Mouse (Mus musculus): ENCODE results near the gene Bhlhe41.

Gene Bhlhe41

DNA sequence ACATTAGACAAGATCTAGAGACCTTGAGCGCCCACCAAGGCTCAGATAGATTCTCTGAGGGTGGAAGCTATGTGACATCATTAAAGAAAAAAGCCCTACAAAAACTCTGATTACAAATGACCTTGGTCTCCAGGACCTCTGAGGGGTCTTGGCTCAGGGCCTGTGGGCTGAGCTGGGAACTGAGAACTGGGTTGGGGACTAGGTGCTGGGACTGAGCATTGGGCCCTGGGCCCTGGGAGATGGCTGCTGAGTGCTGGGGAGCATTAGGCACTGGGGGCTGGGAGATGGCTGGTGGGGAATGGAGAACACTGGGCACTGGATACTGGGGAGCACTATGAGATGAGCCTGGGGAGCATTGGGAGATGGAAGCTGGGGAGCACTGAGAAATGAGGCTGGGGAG lies 19.3 kb downstream of the Bhlhe41 start:
- DNase-seq (ENCODE audit: low spot score) = no peak

DNA sequence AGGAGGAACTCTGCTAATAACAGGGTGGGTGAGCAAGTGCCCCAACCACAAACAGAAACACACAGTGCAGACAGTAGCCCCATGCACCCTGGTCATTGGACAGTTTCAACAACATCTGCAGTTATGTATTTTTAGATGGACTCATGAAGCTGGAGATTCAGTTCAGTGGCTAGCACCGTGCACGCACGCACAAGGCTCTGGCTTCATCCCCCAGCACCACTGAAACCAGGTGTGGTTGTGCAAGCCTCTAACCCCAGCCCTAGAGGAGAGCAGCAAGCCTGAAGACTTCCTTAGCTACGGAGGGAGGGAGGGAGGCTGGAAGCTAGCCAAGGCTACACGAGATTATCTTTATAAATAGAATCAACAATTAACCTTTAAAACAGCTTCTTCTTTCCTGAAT lies 19.7 kb downstream of the Bhlhe41 start:
- no peak for DNase-seq (ENCODE audit: low spot score)

DNA sequence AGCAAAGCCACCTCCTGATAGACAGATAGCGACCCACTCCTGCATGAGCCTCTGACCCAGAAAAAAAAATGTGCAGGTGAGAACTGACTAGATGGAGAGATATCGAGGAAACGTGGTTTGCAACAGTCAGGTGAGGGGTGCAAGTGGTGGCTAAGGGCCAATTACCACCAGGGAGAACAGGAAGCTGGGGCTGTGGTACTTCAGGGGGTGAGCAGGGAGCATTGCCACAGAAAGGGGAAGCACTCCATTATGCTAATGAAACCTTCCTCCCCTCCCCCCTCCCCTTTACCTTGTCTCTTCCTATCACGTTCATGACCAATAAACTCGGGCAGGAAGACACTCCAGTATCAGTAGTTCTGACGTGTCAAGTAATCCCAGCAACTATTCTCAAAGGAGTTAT lies 30.0 kb downstream of the Bhlhe41 start:
- DNase-seq (ENCODE audit: low spot score) = no peak

DNA sequence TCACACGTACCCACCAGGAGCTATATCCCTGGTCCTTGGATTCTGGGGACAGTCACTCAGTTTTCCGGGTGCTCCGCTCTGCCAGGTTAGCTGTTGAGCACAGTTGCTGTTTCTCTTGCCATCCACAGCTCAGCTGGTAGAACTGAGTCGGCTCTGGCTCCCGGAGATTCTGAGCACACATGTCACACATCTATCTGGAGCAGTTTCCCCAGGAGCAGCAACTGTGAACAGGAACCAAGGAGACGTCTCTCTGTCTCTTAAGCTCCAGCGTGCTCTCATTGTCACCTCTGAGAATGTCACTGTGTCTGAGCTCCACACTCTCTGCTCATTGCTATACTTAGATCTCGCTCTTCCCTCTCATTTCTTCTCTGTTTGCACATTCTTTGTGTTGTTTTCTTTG lies 32.4 kb downstream of the Bhlhe41 start:
- DNase-seq (ENCODE audit: low spot score) = no peak

DNA sequence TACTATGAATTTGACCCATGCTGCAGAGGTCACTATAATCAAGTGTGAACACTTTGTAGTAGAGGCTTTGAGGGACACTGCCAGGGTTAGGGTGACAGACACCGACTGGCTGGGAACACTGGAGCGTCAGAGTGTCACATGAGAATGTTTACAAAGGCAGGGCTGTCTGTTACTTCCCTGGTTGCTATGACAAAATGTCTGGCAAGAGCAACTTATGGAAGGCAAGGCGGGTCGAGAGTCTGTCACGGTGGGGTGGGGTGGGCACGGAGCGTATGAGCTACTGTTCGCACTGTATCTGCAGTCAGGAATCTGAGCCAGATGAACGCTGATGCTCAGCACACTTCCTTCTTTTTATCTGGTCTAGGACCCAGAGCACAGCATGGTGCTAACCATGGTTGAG lies 34.7 kb downstream of the Bhlhe41 start:
- no peak for DNase-seq (ENCODE audit: low spot score)

DNA sequence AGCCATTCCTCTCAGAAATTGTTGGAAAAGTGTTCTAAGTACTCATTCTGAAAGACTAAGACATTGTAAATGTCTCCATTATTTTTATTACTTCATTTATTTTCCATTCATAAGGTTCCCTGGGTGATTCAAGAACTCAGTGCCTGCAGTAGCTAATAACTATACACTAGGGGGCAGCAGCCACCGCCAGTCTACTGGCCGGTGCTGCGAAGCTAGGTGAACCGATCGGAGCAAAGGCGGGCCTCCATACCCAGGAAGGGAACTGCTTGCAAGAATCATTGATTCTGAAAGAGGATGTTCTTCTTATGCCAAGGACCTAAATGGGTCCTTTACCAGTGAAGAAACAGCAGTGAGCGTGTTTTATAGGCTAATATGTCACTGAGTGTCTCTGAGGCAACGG lies 35.2 kb downstream of the Bhlhe41 start:
- DNase-seq (ENCODE audit: low spot score) = peak; percentile 43

DNA sequence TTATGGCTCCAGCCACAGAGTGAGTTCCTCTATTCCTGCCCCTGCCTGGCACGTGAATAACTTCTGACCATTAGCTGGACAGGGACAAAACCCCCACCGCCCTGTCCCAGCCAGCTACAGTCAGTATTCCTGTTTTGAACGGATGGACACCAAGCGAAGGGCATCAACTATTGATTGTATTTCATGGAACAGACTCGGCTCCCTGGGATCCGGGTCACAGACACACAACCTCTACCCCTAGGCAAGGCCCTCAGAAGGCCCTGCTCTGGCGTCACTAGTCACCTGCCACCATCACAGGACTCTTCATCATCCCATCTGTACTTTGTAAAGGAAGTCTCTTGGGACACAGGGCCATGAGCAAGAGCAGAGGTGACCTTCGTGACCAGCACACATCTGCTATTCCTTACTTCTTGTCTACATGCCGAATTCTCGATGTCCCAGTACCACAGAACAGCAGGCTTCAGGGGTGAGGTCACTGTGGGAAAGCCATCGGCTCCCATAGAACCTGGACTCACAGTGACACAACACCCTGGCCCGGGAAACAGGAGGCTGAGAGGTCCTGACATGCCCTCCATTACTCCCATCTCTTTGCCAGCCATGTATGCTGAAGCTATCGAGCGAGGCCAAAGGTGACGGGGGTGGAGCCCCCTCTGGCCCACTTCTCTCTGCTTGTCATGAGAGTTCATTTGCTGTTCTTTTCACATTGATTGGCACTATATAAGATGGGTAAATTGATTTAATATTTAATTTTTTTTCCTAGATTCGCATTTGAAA lies 36.1 kb downstream of the Bhlhe41 start:
- no peak for DNase-seq (ENCODE audit: low spot score)

DNA sequence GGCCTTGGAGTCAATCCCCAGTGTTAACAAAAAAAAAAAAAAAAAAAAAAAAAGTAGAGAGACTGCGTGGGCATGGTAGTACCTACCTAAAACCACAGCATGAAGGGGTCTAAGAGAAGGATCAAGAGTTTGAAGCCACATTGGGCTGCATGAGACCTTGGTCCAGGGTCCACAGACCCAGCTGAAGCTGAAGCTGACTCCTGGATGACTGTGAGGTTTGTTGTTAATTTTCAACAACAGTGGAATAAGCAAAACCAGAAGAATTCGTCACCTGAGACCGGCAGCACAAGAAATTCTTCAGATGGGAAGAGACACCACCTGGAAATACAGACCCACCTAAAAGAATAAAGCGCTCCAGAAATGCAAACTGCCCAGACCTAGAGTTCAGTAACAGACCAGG lies 39.1 kb downstream of the Bhlhe41 start:
- DNase-seq (ENCODE audit: low spot score) = no peak

DNA sequence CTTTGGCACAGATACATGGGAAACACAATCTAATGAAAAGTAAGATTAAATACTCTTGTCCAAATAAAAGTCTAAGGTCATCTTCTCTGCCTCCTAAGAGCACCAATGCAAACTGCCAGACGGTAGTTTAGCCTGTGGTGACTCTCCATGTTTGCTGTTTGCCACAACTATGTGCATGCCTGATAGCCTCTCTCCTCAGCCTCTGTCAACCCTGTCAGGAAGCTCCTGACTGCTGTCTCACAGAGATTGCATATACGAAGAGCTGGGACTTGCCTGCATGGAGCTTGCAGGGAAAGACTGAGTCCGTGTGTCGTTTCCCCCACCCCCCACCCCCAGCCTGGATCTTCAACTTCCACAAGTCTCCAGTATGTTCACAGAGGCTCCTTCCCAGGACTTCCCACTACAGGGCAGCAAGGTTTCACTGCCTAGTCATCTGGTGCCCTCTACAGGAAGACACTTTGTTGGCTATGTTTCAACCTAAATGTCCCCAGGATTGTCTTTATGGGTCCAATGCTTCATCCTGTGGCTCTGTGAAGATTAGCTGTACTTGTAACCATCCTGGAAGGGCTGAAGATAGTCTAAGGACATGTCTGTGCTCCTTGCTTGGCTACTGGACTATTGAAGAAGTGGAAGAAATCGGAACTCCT lies 41.6 kb downstream of the Bhlhe41 start:
- no peak for DNase-seq (ENCODE audit: low spot score)

DNA sequence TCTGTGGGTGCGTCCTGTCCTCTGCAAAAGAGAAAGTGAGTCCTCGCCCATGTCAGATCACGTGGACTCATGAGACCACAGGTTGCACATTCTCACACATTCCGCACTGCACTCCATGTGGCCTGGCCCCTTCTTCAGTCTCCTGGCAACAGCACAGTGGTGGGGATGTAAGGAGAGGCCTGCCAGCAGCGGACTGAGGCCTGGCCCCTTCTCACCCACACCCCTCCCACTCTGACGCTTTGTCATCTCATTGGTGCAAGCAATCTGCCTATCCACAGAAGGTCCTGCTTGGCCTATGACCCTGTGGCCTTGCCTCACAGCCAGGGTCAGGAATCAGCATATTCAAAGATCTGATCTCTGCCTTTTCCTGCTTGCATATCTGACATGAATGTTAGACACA lies 42.3 kb downstream of the Bhlhe41 start:
- DNase-seq (ENCODE audit: low spot score) = no peak

DNA sequence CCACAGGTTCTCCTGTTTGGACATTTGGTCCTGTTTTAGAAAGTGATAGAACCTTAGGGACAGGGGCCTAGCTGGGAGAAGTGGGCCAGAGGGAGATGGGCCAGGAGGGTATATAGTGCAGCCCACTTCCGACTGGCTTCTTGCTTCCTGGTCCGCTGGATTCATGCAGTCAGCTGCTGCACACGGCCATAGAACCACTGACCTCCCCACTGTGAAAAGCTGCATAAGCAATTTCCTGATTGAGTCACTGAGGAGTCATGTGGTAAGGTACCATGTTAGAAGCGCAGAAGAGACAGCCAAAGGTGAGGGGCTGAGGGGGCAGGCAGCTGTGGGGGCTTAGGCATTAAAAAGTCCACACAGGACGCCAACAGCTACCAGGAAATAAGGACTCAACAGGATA lies 43.1 kb downstream of the Bhlhe41 start:
- no peak for DNase-seq (ENCODE audit: low spot score)

DNA sequence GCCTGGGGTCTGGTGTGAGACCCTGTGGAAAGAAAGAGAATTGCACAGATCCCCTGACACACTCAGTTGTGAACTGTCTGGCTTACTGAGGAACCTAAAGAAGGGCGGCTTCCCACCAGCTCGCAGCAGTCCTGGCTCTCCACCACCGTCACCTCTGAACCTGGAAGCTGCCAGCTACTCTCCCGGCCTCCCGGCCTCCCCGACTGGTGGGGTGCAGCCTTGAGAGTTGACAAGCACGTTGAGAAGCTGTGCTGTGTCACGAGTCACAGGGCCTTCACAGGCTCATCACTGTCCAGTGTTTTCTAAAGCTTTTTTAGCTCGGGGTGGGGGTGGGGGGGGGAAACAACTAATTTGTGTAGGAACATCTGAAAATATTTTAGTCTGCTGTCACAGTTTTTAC lies 46.2 kb downstream of the Bhlhe41 start:
- DNase-seq (ENCODE audit: low spot score) = no peak

DNA sequence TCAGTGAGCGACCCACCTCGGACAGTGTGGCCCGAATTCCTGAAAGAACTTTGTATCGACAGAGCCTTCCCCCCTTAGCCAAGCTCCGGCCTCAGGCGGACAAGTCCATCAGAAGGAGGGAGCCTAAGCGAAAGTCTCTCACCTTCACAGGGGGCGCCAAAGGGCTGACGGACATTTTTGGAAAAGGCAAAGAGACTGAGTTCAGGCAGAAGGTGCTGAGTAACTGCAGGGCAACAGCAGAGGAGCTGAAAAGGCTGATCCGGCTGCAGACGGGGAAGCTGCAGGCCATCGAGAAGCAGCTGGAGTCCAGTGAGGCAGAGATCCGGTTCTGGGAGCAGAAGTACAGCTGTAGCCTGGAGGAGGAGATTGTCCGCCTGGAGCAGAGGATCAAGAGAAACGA lies 50.2 kb downstream of the Bhlhe41 start:
- no peak for DNase-seq (ENCODE audit: low spot score)

DNA sequence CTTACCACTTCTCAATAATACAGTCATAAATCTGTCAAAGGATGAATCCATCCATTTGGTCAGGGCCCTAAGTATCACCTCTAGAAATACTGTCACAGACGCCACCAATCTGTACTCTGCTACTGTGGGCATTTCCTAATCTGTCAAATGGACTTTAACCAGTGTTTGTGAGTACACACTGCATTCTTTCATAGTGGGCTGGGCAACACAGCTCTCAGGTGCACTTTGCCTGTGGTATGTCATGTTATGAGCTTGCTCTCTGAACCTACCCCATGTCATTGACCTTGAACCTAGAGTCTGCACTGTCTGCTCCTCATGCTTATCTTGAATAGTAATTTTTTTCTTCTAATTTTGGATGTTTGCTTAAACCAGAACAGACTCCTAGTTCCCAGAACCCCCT lies 54.2 kb downstream of the Bhlhe41 start:
- DNase-seq (ENCODE audit: low spot score) = no peak

DNA sequence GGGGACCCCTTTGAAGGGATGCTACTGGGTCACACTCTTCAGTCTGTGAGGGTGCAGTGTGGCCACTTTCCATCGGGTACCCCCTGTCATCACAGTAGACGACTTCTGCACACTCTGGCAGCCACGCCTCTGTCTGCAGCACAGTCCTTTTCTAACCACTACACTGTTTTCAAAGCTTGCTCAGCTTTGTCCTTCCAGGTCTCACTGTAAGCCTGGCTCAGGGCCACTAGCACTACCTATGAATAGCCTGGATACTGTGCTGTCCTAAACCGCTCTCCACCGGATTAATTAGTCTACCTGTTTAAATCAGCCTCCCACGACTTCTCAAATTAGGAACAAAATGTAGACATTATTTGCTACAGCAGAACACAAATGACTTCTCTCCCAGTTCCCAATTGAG lies 55.3 kb downstream of the Bhlhe41 start:
- no peak for DNase-seq (ENCODE audit: low spot score)

DNA sequence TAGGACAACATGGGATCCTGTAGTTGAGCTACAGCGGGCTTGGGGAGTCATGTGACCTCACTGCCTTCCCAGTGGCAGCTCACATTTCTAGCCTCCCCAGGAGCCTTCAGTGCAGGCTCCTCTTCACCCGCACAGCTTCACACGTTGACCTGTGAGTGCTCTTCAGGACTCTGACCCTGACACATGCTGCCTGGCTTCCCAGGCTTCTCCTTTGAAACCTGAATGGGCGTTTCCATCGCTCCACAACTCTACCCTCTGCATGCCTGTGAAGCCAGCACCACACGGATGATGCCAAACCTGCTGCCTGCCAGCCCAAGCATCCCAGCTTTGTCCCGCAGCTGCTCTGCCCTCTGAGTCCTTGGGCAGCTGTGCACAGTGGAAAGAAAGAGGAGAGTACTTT lies 55.8 kb downstream of the Bhlhe41 start:
- no peak for DNase-seq (ENCODE audit: low spot score)

All from ovary, adult 18-20 months (tissue).